Mouse (Mus musculus): ENCODE measurements around the gene Cmtm8. TPM values are rescaled to one million over a fixed set of nuclear protein-coding genes. Genes with fewer than 3 reads are reported as not detected.

The Cmtm8 gene
- polyA plus RNA-seq, 1 experiment from 2014 or later, result 14.9 TPM

- H3K36me3 ChIP-seq, result no peaks in the 10 kb centered on the region
- H3K9ac ChIP-seq (replicated peaks), result no peak overlapping the region
- 73% methylated on average over 8 of the region's 8 CpGs for WGBS
- no peak for ATAC-seq (ENCODE audit: low FRiP score, low read depth)
- peaks cover 4% of the 10 kb centered on the region; the same call in 1 of the 2 replicates for H3K27me3 ChIP-seq
- H3K9me3 ChIP-seq, result no peaks in the 10 kb centered on the region
- no peak overlapping the region for H3K4me3 ChIP-seq
- H3K4me2 ChIP-seq (replicated peaks), result no peak overlapping the region
- no peak overlapping the region for H3K27ac ChIP-seq (replicated peaks)
- H3K4me1 ChIP-seq, result no peaks in the 10 kb centered on the region
These were observed 7.6 kb upstream of the Cmtm8 start for GRCm38 (mm10) chr9:114851419-114852190.

- Histone ChIP-seq H3K4me1 (peaks cover 8% of the 10 kb centered on the region), H3K27me3 (peaks cover 48% of the 10 kb centered on the region), H3K4me3 (peak overlapping the region; percentile 62), H3K9me3 (no peaks in the 10 kb centered on the region), H3K9ac (replicated peaks) (peak overlapping the region; percentile 47), H3K36me3 (no peaks in the 10 kb centered on the region), H3K4me2 (replicated peaks) (peak overlapping the region; percentile 97), H3K27ac (replicated peaks) (no peak overlapping the region)
- peak; percentile 67 for ATAC-seq (ENCODE audit: low FRiP score, low read depth)
- under 1% methylated on average over 40 of the region's 40 CpGs for WGBS
These were observed 331 bp downstream of the Cmtm8 start for GRCm38 (mm10) chr9:114843634-114844016.

- Histone ChIP-seq H3K27me3 (peaks cover 48% of the 10 kb centered on the region), H3K9me3 (no peaks in the 10 kb centered on the region), H3K4me1 (peaks cover 8% of the 10 kb centered on the region), H3K27ac (replicated peaks) (no peak overlapping the region), H3K9ac (replicated peaks) (no peak overlapping the region), H3K4me3 (peak overlapping the region; percentile 62), H3K4me2 (replicated peaks) (peak overlapping the region; percentile 97), H3K36me3 (no peaks in the 10 kb centered on the region)
- 27% methylated on average over 9 of the region's 9 CpGs for WGBS
- no peak for ATAC-seq (ENCODE audit: low FRiP score, low read depth)
These were observed 1.1 kb downstream of the Cmtm8 start for GRCm38 (mm10) chr9:114842886-114843285.

- Histone ChIP-seq H3K27ac (replicated peaks) (no peak overlapping the region), H3K9me3 (no peaks in the 10 kb centered on the region), H3K4me2 (replicated peaks) (0 out of 2 replicates have a peak overlapping the region, but pooled peaks have one; percentile 97), H3K4me3 (no peak overlapping the region), H3K36me3 (no peaks in the 10 kb centered on the region), H3K4me1 (peaks cover 8% of the 10 kb centered on the region), H3K9ac (replicated peaks) (no peak overlapping the region), H3K27me3 (peaks cover 48% of the 10 kb centered on the region)
- WGBS, result 74% methylated on average over 7 of the region's 7 CpGs
- ATAC-seq (ENCODE audit: low FRiP score, low read depth), result no peak
These were observed 1.7 kb downstream of the Cmtm8 start for GRCm38 (mm10) chr9:114842269-114842668.

- Histone ChIP-seq H3K9ac (replicated peaks) (no peak overlapping the region), H3K4me3 (no peak overlapping the region), H3K27me3 (peaks cover 24% of the 10 kb centered on the region), H3K36me3 (no peaks in the 10 kb centered on the region), H3K4me2 (replicated peaks) (no peak overlapping the region), H3K9me3 (no peaks in the 10 kb centered on the region), H3K4me1 (no peaks in the 10 kb centered on the region), H3K27ac (replicated peaks) (no peak overlapping the region)
- ATAC-seq (ENCODE audit: low FRiP score, low read depth), result no peak
- 84% methylated on average over 5 of the region's 5 CpGs for WGBS
These were observed 5.1 kb downstream of the Cmtm8 start for GRCm38 (mm10) chr9:114838870-114839269.

- no peaks in the 10 kb centered on the region for H3K9me3 ChIP-seq
- H3K4me3 ChIP-seq, result no peak overlapping the region
- no peak overlapping the region for H3K9ac ChIP-seq (replicated peaks)
- H3K4me2 ChIP-seq (replicated peaks), result no peak overlapping the region
- ATAC-seq (ENCODE audit: low FRiP score, low read depth), result no peak
- no peaks in the 10 kb centered on the region for H3K27me3 ChIP-seq
- H3K4me1 ChIP-seq, result 0 out of 2 replicates have a peak, but pooled peaks cover 5% of the 10 kb centered on the region
- 68% methylated on average over 6 of the region's 6 CpGs for WGBS
- H3K27ac ChIP-seq (replicated peaks), result no peak overlapping the region
- no peaks in the 10 kb centered on the region for H3K36me3 ChIP-seq
These were observed 12.4 kb downstream of the Cmtm8 start for GRCm38 (mm10) chr9:114831527-114831926.

GRCm38 (mm10) chr9:114830351-114830750, 13.6 kb downstream of the Cmtm8 start:
- no peak for ATAC-seq (ENCODE audit: low FRiP score, low read depth)
- H3K9ac ChIP-seq (replicated peaks), result no peak overlapping the region
- 50% methylated on average over 7 of the region's 7 CpGs for WGBS
- no peak overlapping the region for H3K27ac ChIP-seq (replicated peaks)
- no peaks in the 10 kb centered on the region for H3K9me3 ChIP-seq
- H3K27me3 ChIP-seq, result no peaks in the 10 kb centered on the region
- 0 out of 2 replicates have a peak, but pooled peaks cover 5% of the 10 kb centered on the region for H3K4me1 ChIP-seq
- H3K4me3 ChIP-seq, result no peak overlapping the region
- H3K36me3 ChIP-seq, result no peaks in the 10 kb centered on the region
- no peak overlapping the region for H3K4me2 ChIP-seq (replicated peaks)

- H3K4me3 ChIP-seq, result no peak overlapping the region
- no peak overlapping the region for H3K9ac ChIP-seq (replicated peaks)
- no peaks in the 10 kb centered on the region for H3K27me3 ChIP-seq
- H3K4me1 ChIP-seq, result 0 out of 2 replicates have a peak, but pooled peaks cover 5% of the 10 kb centered on the region
- no peaks in the 10 kb centered on the region for H3K36me3 ChIP-seq
- H3K9me3 ChIP-seq, result no peaks in the 10 kb centered on the region
- WGBS, result 90% methylated on average over 8 of the region's 8 CpGs
- H3K27ac ChIP-seq (replicated peaks), result no peak overlapping the region
- no peak overlapping the region for H3K4me2 ChIP-seq (replicated peaks)
- ATAC-seq (ENCODE audit: low FRiP score, low read depth), result no peak
These were observed 14.3 kb downstream of the Cmtm8 start for GRCm38 (mm10) chr9:114829669-114830068.

- WGBS, result 95% methylated on average over 6 of the region's 6 CpGs
- H3K9ac ChIP-seq (replicated peaks), result no peak overlapping the region
- no peaks in the 10 kb centered on the region for H3K27me3 ChIP-seq
- H3K4me3 ChIP-seq, result no peak overlapping the region
- H3K36me3 ChIP-seq, result no peaks in the 10 kb centered on the region
- H3K4me2 ChIP-seq (replicated peaks), result no peak overlapping the region
- ATAC-seq (ENCODE audit: low FRiP score, low read depth), result no peak
- 0 out of 2 replicates have a peak, but pooled peaks cover 5% of the 10 kb centered on the region for H3K4me1 ChIP-seq
- no peak overlapping the region for H3K27ac ChIP-seq (replicated peaks)
- no peaks in the 10 kb centered on the region for H3K9me3 ChIP-seq
These were observed 15.6 kb downstream of the Cmtm8 start for GRCm38 (mm10) chr9:114828377-114828776.

- no peak overlapping the region for H3K4me2 ChIP-seq (replicated peaks)
- WGBS, result 70% methylated on average over 1 of the region's 1 CpGs
- H3K9me3 ChIP-seq, result no peaks in the 10 kb centered on the region
- no peak for ATAC-seq (ENCODE audit: low FRiP score, low read depth)
- no peak overlapping the region for H3K9ac ChIP-seq (replicated peaks)
- no peak overlapping the region for H3K27ac ChIP-seq (replicated peaks)
- no peak overlapping the region for H3K4me3 ChIP-seq
- H3K27me3 ChIP-seq, result no peaks in the 10 kb centered on the region
- 0 out of 2 replicates have a peak, but pooled peaks cover 5% of the 10 kb centered on the region for H3K4me1 ChIP-seq
- H3K36me3 ChIP-seq, result no peaks in the 10 kb centered on the region
These were observed 16.6 kb downstream of the Cmtm8 start for GRCm38 (mm10) chr9:114827242-114827852.

- H3K4me3 ChIP-seq, result no peak overlapping the region
- WGBS, result 98% methylated on average over 7 of the region's 7 CpGs
- H3K9ac ChIP-seq (replicated peaks), result no peak overlapping the region
- no peak overlapping the region for H3K27ac ChIP-seq (replicated peaks)
- no peaks in the 10 kb centered on the region for H3K36me3 ChIP-seq
- no peak for ATAC-seq (ENCODE audit: low FRiP score, low read depth)
- no peaks in the 10 kb centered on the region for H3K27me3 ChIP-seq
- H3K4me1 ChIP-seq, result no peaks in the 10 kb centered on the region
- no peak overlapping the region for H3K4me2 ChIP-seq (replicated peaks)
- H3K9me3 ChIP-seq, result no peaks in the 10 kb centered on the region
These were observed 19.8 kb downstream of the Cmtm8 start for GRCm38 (mm10) chr9:114824166-114824565.

GRCm38 (mm10) chr9:114821548-114822289, 22.2 kb downstream of the Cmtm8 start:
- no peak overlapping the region for H3K4me3 ChIP-seq
- H3K36me3 ChIP-seq, result no peaks in the 10 kb centered on the region
- H3K4me2 ChIP-seq (replicated peaks), result no peak overlapping the region
- no peak for ATAC-seq (ENCODE audit: low FRiP score, low read depth)
- H3K9ac ChIP-seq (replicated peaks), result no peak overlapping the region
- H3K27me3 ChIP-seq, result no peaks in the 10 kb centered on the region
- H3K4me1 ChIP-seq, result no peaks in the 10 kb centered on the region
- no peaks in the 10 kb centered on the region for H3K9me3 ChIP-seq
- WGBS, result 90% methylated on average over 15 of the region's 15 CpGs
- no peak overlapping the region for H3K27ac ChIP-seq (replicated peaks)
